Mouse (Mus musculus): ENCODE data around the gene Scly.

GRCm38 (mm10) chr1:91370055-91370454 is 71.9 kb downstream of the Scly start:
- no peak for TF ChIP-seq EP300 (IDR thresholded peaks at IDR 0.05; ENCODE audit: low read depth)
- no peak for TF ChIP-seq CTCF (IDR thresholded peaks at IDR 0.05; ENCODE audit: low read depth)

All from heart, postnatal 0 days (tissue).